In genomic region chr15:8884608-8885467, GRCm38 (mm10) we compare ENCODE assay signal across 8 mouse cellular contexts.
DNase-seq lines count a peak whose midpoint lies in the region; ATAC-seq and TF ChIP-seq lines count a peak whose summit lies in the region.

No protein-coding gene starts in this region.

- no peak overlapping the region for H3K27ac ChIP-seq in heart, embryonic 10.5 days
- H3K27ac ChIP-seq in CH12.LX (ENCODE audit: insufficient read depth, low read depth), result no peak overlapping the region
- no peak overlapping the region for H3K27ac ChIP-seq in embryonic facial prominence, embryonic 11.5 days (replicated peaks; ENCODE audit: low read depth, low read length)
- H3K27ac ChIP-seq in kidney, embryonic 14.5 days (ENCODE audit: low read depth, low read length), result no peak overlapping the region

- no peak overlapping the region for H3K4me3 ChIP-seq in heart, embryonic 10.5 days
- H3K4me3 ChIP-seq in CH12.LX (replicated peaks in 1 of 3; ENCODE audit: low read depth in 2 of 3, low read length in 2 of 3, poor library complexity in 1 of 3), result no peak overlapping the region
- H3K4me3 ChIP-seq in embryonic facial prominence, embryonic 11.5 days (ENCODE audit: low read depth, low read length), result no peak overlapping the region
- no peak overlapping the region for H3K4me3 ChIP-seq in kidney, embryonic 14.5 days (ENCODE audit: low read length)

- no peak for ATAC-seq in embryonic facial prominence, embryonic 11.5 days (replicated peaks; ENCODE audit: insufficient number of reproducible peaks, low FRiP score, low TSS enrichment, low read depth)
- 0 out of 2 replicates have a peak, but pooled peaks have one; percentile 39 for ATAC-seq in kidney, embryonic 14.5 days (ENCODE audit: low FRiP score, low TSS enrichment)
- no peak for ATAC-seq in granulocyte monocyte progenitor cell, adult 5-6 weeks (replicated peaks; ENCODE audit: poor library complexity, severe bottlenecking)

- in situ Hi-C loops in CH12.LX (cut with MboI; ENCODE audit: low pct_ligation_motif_present, low pct_unique_long_range_greater_than_20kb, low sequenced_read_pairs), result no loop called here

- TF ChIP-seq CTCF in CH12.LX (conservative IDR thresholded peaks at IDR 0.05 in 1 of 2, IDR thresholded peaks at IDR 0.05 in 1 of 2; ENCODE audit: low read depth in 2 of 2, low read length in 2 of 2), result peak in 1 of 2 experiments; percentile 53; a peak in 2 of 4 replicates

- no peak overlapping the region for H3K9ac ChIP-seq in CH12.LX (ENCODE audit: insufficient read depth, low read depth)
- H3K9ac ChIP-seq in embryonic facial prominence, embryonic 11.5 days (replicated peaks; ENCODE audit: low read length), result no peak overlapping the region
- H3K9ac ChIP-seq in kidney, embryonic 14.5 days (ENCODE audit: low read depth, low read length), result no peak overlapping the region

- peak; percentile 44 for TF ChIP-seq RAD21 in CH12.LX (IDR thresholded peaks at IDR 0.05; ENCODE audit: low read depth, low read length)

- no peak for TF ChIP-seq EP300 in CH12.LX (IDR thresholded peaks at IDR 0.05; ENCODE audit: low read length)

- H3K9me3 ChIP-seq in heart, embryonic 10.5 days, result no peaks in the 10 kb centered on the region
- no peaks in the 10 kb centered on the region for H3K9me3 ChIP-seq in CH12.LX (replicated peaks; ENCODE audit: low read length)
- no peaks in the 10 kb centered on the region for H3K9me3 ChIP-seq in embryonic facial prominence, embryonic 11.5 days (replicated peaks; ENCODE audit: control insufficient read depth, low read length)
- H3K9me3 ChIP-seq in kidney, embryonic 14.5 days (ENCODE audit: control insufficient read depth, low read length), result no peaks in the 10 kb centered on the region

- DNase-seq in heart, adult 8-10 months (ENCODE audit: low spot score), result peak; percentile 6
- no peak for DNase-seq in heart, embryonic 10.5 days (ENCODE audit: low spot score)
- DNase-seq in CH12.LX (ENCODE audit: extremely low read depth), result peak; percentile 2
- DNase-seq in embryonic facial prominence, embryonic 11.5 days (ENCODE audit: low spot score), result peak; percentile 69
- no peak for DNase-seq in urinary bladder, postnatal 25 days (ENCODE audit: low spot score)
- no peak for DNase-seq in gastrocnemius, postnatal 25 days

- WGBS in heart, embryonic 10.5 days, result 62% methylated on average over 18 of the region's 18 CpGs
- 51% methylated on average over 18 of the region's 18 CpGs for WGBS in embryonic facial prominence, embryonic 11.5 days
- 54% methylated on average over 18 of the region's 18 CpGs for WGBS in kidney, embryonic 14.5 days

- no peaks in the 10 kb centered on the region for H3K36me3 ChIP-seq in heart, embryonic 10.5 days
- H3K36me3 ChIP-seq in CH12.LX (replicated peaks in 1 of 2; ENCODE audit: control insufficient read depth in 1 of 2, insufficient read depth in 1 of 2, low read length in 1 of 2), result no peaks in the 10 kb centered on the region
- H3K36me3 ChIP-seq in embryonic facial prominence, embryonic 11.5 days (replicated peaks; ENCODE audit: control insufficient read depth, insufficient read depth, low read depth, low read length), result no peaks in the 10 kb centered on the region
- no peaks in the 10 kb centered on the region for H3K36me3 ChIP-seq in kidney, embryonic 14.5 days (ENCODE audit: control insufficient read depth, insufficient read depth, low read length)

- peak overlapping the region; percentile 29; the same call in 1 of the 2 replicates for H3K4me2 ChIP-seq in CH12.LX (ENCODE audit: insufficient read depth, low read depth, poor library complexity, severe bottlenecking)
- H3K4me2 ChIP-seq in embryonic facial prominence, embryonic 11.5 days (ENCODE audit: low read depth, low read length), result no peak overlapping the region
- H3K4me2 ChIP-seq in kidney, embryonic 14.5 days (replicated peaks; ENCODE audit: low read depth, low read length), result no peak overlapping the region; the same call in 1 of the 2 replicates

- no peaks in the 10 kb centered on the region for H3K27me3 ChIP-seq in heart, embryonic 10.5 days (ENCODE audit: insufficient read depth, poor library complexity, severe bottlenecking)
- no peaks in the 10 kb centered on the region for H3K27me3 ChIP-seq in CH12.LX (replicated peaks)
- H3K27me3 ChIP-seq in embryonic facial prominence, embryonic 11.5 days (ENCODE audit: control insufficient read depth, insufficient read depth, low read length), result no peaks in the 10 kb centered on the region
- H3K27me3 ChIP-seq in kidney, embryonic 14.5 days (ENCODE audit: control insufficient read depth, insufficient read depth, low read length), result no peaks in the 10 kb centered on the region

- TF ChIP-seq POLR2A in CH12.LX (IDR thresholded peaks at IDR 0.05; ENCODE audit: low read depth, low read length), result no peak

- no peaks in the 10 kb centered on the region for H3K4me1 ChIP-seq in heart, embryonic 10.5 days
- no peaks in the 10 kb centered on the region for H3K4me1 ChIP-seq in CH12.LX (ENCODE audit: control insufficient read depth in 1 of 2, insufficient read depth in 2 of 2)
- H3K4me1 ChIP-seq in embryonic facial prominence, embryonic 11.5 days (ENCODE audit: control insufficient read depth, insufficient read depth, low read length), result no peaks in the 10 kb centered on the region
- H3K4me1 ChIP-seq in kidney, embryonic 14.5 days (ENCODE audit: control insufficient read depth, insufficient read depth, low read length), result no peaks in the 10 kb centered on the region

- H3K79me2 ChIP-seq in CH12.LX (replicated peaks; ENCODE audit: control insufficient read depth, extremely low read depth, insufficient read depth, poor library complexity, severe bottlenecking), result no peaks in the 10 kb centered on the region

- dilution Hi-C loops in CH12.LX (cut with MboI; ENCODE audit: extremely low pct_ligation_motif_present, extremely low pct_unique_long_range_greater_than_20kb, low sequenced_read_pairs), result no loop called here

TF ChIP-seq in CH12.LX, 34 proteins besides CTCF, POLR2A, EP300 and RAD21:
- TF ChIP-seq MAFK (IDR thresholded peaks at IDR 0.05; ENCODE audit: insufficient replicate concordance, low read length) (no peak), USF1 (IDR thresholded peaks at IDR 0.05; ENCODE audit: low read depth, low read length) (no peak), SIN3A (IDR thresholded peaks at IDR 0.05; ENCODE audit: low read length) (no peak), SMC3 (IDR thresholded peaks at IDR 0.05; ENCODE audit: low read depth, low read length) (peak; percentile 37; the same call in 1 of the 2 replicates)
TF ChIP-seq in CH12.LX: peak in this region for 1.

Comparison
In these comparisons a context has a peak if more than half of its experiments do, and no peak if none do; other contexts are left out.
1. DNase-seq: peak in heart, adult 8-10 months (single experiment), CH12.LX (single experiment) and embryonic facial prominence, embryonic 11.5 days (single experiment); none in heart, embryonic 10.5 days (single experiment), urinary bladder, postnatal 25 days (single experiment) and gastrocnemius, postnatal 25 days (single experiment).